Mouse (Mus musculus) hindlimb bud, embryonic 11.5 days (tissue): ENCODE results near the gene Lyst.
"Not testable (repeated sequence)": the region's sequence is repeated elsewhere in the genome, so short reads cannot be mapped to it uniquely, and the experiment has no call there.

ENCODE experiments used
- DNase-seq: peaks from one replicate; pipeline ENCODE4 v3.0.0-alpha.2; 2012; ENCODE audit warnings: low read depth, low spot score; ENCODE audit errors: extremely low spot score

Gene Lyst

GRCm38 (mm10) chr13:13633746-13634145 lies 43.5 kb downstream of the Lyst start:
- DNase-seq = no peak

GRCm38 (mm10) chr13:13634706-13635105 lies 44.5 kb downstream of the Lyst start:
- DNase-seq = no peak

- DNase-seq = no peak
Measured at GRCm38 (mm10) chr13:13635224-13635623, 45.0 kb downstream of the Lyst start.

GRCm38 (mm10) chr13:13637577-13637976 lies 47.4 kb downstream of the Lyst start:
- DNase-seq = no peak

- DNase-seq = no peak
Measured at GRCm38 (mm10) chr13:13637981-13638380, 47.8 kb downstream of the Lyst start.

GRCm38 (mm10) chr13:13638725-13639124 lies 48.5 kb downstream of the Lyst start:
- DNase-seq = no peak

GRCm38 (mm10) chr13:13647296-13647695 lies 57.1 kb downstream of the Lyst start:
- no peak for DNase-seq

- no peak for DNase-seq
Measured at GRCm38 (mm10) chr13:13655453-13655852, 65.3 kb downstream of the Lyst start.

- not testable (repeated sequence) for DNase-seq
Measured at GRCm38 (mm10) chr13:13666103-13666502, 75.9 kb downstream of the Lyst start.

- DNase-seq = no peak
Measured at GRCm38 (mm10) chr13:13670669-13671068, 80.5 kb downstream of the Lyst start.

GRCm38 (mm10) chr13:13671585-13672328 lies 81.6 kb downstream of the Lyst start:
- DNase-seq = no peak

GRCm38 (mm10) chr13:13674669-13675343 lies 84.6 kb downstream of the Lyst start:
- no peak for DNase-seq

GRCm38 (mm10) chr13:13677871-13678270 lies 87.7 kb downstream of the Lyst start:
- DNase-seq = no peak

GRCm38 (mm10) chr13:13681642-13682041 lies 91.4 kb downstream of the Lyst start:
- no peak for DNase-seq

- no peak for DNase-seq
Measured at GRCm38 (mm10) chr13:13703476-13703875, 113.3 kb downstream of the Lyst start.

GRCm38 (mm10) chr13:13721435-13721834 lies 131.2 kb downstream of the Lyst start:
- not testable (repeated sequence) for DNase-seq

- DNase-seq = no peak
Measured at GRCm38 (mm10) chr13:13723293-13723692, 133.1 kb downstream of the Lyst start.

- DNase-seq = no peak
Measured at GRCm38 (mm10) chr13:13723786-13724185, 133.6 kb downstream of the Lyst start.

GRCm38 (mm10) chr13:13739232-13739631 lies 149.0 kb downstream of the Lyst start:
- no peak for DNase-seq

- DNase-seq = no peak
Measured at GRCm38 (mm10) chr13:13745911-13746310, 155.7 kb downstream of the Lyst start.

GRCm38 (mm10) chr13:13775778-13776494 lies 185.7 kb downstream of the Lyst start:
- DNase-seq = no peak

GRCm38 (mm10) chr13:13777052-13777451 lies 186.9 kb downstream of the Lyst start:
- no peak for DNase-seq
